Mouse (Mus musculus) megakaryocyte progenitor cell, adult 5-6 weeks (primary cell): ENCODE data around the gene Igsf21. TPM values are rescaled to one million over a fixed set of nuclear protein-coding genes. Genes with fewer than 3 reads are reported as not detected.

Source experiments
- ATAC-seq: replicated peaks from 2 replicates; pipeline ENCODE4 v1.8.0; 2016; ENCODE audit warnings: mild to moderate bottlenecking, moderate TSS enrichment, inconsistent platforms; ENCODE audit not compliant: poor library complexity
- total RNA-seq, 2 experiments: library from RNA; stranded (forward) in 1 of 2; stranded (reverse) in 1 of 2; fragments of 157-497, 149-512 nt in 1 of 2; fragments of 200-1000 nt in 1 of 2; gene quantifications; 2 replicates each; pipeline versions ENCODE4 v1.2.3 to v1.2.4; 2015 to 2017

Gene Igsf21
- total RNA-seq, 2 experiments from 2014 or later, result not detected

DNA sequence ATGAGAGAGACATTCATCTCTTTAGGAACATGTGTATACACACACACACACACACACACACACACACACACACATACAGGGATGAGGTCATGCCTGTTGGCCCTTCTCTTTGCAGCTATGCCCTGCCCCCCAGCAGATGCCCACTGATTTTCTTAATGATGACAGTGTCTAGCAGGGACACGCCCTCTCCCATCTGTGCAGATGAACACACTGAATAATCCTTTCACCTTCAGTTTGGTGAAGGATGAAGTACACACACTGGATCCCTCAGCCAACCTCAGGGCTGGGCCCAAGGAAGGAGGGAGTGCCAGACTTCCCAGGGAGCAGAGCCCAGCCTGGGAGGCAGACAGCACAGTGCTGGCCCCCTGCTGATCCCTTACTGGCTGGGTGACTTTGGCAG is 4.3 kb downstream of the Igsf21 start:
- no peak for ATAC-seq

DNA sequence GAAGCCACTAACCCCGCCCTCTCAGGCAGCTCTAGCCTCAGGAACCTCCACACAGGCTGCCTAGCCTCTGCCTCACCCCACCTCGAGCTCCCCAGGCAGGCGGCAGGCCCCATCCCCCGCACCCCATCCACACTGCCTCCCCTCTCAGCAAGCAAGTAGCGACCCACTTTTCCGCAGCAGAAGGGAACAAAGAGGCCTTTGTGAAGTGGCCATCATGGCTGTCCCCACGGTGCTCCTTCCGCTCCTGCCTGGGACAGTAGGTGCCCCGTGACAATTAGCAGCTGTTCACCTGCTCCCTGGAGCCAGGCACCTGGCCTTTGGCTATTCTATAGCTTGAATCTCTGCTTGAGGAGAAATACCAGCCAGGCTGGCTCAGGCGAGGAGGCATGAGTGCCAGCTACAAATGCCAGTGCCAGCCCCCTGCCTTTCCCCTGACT is 9.3 kb downstream of the Igsf21 start:
- no peak for ATAC-seq

DNA sequence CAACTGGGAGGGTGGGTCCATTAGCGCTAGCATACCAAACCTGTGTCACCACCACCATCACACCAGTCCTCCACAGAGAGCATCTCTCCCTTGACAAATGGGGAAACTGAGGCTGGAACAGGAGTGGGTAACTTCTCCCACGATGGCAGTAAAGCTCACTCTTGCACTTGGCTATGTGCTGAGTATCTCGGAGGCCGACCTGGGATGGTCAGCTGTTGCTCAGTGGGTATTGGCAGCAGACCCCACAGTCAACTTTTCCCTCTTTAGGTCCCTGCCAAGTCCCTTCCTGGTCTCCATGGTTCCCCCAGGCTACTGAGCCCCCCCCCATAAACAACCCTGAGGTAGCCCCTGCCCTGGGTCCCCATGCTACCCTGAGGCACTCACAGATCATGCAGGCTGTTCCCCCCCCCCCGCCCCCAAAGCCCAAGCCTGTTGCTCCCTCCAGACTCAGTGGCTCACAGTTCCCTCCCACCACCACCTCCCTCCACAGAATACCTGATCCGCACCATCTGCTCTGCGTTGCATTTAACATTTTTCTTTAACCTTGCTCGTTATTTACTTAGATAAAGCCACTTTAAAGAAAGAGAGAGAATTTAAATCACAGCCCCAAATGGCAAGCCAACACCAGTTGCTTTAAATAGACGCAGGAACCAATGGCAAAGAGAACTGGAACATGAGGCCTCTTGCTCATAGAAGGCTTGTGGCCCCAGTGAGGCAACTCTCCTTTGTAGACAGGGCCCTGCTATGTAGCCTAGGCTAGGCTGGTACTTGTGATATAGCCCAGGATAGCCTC is 11.0 kb downstream of the Igsf21 start:
- no peak for ATAC-seq

DNA sequence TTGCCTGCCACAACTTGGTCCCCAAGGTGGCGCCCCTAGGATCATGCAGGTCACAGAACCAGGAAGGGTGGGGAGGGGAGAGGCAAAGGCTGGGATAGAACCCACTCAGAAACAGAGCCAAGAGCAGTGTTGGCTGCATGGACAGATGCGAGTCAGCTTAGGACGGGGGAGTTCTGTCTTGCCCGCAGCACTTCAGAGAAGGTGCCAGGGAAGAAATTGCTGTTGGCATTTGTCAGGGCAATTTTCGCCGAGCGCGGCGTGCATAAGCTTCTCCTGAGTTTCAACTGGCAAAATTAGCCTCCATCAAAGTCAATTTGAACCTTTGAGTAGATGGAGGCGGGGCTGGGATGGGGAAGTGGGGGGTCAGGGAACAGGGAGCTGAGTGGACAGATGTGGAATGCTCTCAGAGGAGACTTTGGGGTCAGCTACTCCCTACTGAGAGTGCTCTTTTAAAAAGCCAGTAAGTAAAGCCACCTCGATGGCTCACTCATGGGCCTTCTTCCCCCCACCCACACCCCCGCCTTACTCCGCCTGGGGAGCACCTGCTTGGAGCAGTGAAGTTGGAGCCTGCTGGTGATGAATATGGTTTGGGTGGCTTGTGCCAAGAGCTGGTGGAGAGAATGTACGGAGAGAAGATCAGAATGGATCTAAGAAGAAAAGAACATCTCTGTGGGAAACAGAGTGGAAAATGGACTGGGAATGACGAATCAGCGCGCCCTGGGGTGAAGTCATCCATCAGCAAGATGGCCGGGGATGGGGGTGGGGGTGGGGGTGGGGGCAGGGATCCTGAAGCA is 12.0 kb downstream of the Igsf21 start:
- ATAC-seq, result no peak

DNA sequence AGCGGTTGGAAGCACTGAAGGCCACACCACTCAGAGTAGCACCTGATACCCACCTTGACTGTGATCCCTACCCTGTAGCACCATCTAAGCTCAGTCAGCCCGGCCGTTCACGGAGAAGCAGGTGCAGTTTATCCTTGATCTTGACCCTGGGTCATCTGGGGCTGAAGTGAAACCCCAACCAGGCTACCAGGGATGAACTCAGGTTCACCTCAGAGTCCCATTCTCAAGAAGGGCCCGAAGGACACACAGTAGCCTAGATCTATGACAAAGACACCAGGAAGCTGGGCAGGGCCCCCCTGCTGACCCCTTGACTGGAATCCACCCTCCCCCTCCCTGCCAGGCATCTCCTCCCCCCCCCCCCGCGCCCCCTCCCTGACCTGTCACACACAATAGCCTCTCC is 18.7 kb downstream of the Igsf21 start:
- no peak for ATAC-seq

DNA sequence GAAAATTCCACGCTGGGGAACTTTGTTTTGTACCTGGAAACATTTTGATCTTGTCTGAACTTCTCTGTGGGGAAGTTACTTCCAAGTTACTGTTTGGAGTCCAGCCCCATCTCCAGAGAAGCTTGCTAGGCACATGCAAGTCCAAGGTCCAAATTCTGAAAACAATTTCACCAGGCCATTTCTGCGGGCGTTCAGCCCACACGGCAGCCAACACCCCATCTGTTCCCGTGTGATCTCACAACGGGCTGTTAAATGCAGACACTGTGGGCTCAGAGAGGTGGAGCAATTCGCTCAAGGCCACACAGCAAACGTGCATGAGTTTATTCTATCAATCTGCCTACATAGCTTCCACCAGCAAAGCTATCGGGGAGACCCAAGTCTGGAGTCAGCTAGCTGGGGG is 21.4 kb downstream of the Igsf21 start:
- ATAC-seq, result no peak

DNA sequence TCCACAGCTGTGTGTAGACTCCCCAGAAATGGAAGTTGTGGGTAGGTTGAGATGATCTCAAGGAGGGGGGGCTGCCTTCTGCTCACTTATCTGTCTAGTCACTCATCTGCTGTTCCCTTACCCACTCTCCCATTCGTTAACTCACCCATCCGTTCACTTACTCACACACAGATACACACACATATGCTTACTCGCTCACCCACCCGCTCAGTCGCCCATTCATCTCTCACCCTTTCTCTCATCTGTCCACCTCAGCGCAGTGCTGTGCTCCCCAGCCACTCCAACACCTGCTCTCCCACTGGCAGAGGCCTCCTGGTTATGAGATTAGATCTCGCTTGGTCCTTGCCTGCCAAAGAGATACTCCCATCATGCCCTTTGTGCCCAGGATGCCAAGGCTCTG is 22.1 kb downstream of the Igsf21 start:
- no peak for ATAC-seq

DNA sequence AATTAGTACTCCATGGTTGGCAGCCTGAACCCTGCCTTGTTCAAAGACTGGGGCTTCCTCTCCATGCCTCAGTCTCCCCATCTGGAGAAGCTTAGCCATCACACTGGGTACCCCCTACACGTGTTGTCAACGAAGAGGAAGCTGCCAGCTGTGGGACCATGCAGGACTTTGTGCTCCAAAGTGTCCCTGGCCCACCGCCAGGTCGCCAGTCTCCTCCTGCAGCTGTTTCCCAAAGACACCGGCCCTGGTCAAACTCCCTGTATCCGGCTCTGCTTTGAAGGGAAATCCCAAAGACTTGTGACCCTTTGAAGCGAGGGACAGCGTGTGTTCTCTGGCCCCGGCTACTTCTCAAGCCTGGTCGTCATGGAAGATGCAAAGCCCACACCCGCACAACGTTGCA is 23.5 kb downstream of the Igsf21 start:
- no peak for ATAC-seq

DNA sequence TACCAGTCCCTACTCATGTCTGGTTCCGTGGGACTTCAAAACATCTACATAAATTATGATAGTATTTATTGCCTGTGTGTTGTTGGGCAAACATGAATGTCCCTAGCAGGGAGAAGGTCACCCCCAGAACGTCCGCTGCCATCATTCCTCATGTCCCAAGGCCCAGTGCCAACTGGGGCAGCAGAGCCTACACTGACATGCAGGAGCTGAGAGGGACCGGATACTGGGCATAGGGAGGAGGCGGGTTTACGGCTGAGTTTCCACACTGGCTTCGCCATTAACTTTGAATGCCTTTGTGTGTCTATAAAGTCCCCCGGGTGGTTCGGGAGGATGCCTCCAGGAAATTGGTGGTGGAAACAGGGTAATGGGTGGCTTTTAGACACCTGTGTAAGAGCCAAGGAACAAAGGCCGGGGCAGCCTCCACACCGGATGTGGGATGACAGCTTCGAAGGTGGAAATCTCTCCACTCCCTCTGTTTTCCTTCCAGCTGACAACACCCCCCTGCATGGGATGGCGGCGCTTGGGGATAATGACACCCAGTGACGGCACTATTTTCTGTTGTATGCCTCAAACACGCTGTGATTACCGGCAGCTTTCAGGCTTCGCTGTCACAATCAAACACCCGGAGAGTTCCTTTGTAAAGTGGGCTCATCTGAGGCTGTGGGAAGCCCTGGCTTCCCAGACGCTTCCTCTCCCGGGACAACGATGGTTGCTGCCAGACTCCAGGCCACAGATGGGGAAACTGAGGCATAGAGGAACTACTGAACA is 26.1 kb downstream of the Igsf21 start:
- ATAC-seq, result no peak

DNA sequence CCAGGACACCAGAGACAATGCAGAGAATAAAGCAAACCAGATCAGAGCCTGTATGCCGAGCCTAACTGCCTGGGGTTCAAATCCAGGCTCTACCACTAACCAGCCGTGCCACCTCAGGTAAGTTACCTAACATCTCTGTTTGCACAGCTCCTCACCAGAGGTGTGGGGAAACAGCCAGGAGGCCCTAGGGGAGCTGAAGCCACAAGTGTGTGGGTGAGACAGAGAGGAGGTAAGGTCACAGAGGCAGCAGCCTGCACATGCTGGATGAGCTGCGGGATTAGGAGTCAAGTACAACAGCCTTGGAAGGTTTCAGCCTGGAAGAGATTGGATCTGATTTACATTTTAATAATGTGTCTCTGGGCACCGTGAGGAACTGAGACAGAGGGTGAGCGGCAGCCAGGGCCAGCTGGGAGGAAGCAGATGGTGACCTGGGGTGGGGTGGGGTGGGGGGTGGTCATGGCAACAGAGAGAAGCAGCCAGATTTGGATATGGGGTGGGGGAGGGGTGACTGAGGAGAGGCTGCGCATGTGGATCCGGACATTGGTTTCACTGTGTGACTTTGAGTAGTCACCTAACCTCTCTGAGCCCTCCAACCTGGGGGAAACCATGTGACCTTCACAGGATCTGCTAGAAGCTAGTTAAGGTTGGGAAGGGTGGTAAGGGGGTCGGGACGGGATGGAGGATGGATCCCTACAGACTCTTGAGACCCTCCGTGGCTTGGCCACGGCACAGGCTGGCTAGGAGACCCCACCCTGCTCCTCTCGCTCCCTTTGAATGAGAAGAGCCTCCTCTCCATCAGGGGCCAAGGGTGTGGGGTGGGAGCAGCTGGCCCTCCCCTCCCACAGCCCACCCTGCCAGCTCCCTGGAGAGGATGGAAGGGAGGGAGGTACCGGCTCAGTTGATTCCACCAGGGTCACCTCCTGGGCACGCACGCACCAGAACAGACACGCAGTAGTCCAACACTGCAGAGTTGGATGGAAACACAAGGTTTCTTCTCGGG is 27.4 kb downstream of the Igsf21 start:
- ATAC-seq, result no peak

DNA sequence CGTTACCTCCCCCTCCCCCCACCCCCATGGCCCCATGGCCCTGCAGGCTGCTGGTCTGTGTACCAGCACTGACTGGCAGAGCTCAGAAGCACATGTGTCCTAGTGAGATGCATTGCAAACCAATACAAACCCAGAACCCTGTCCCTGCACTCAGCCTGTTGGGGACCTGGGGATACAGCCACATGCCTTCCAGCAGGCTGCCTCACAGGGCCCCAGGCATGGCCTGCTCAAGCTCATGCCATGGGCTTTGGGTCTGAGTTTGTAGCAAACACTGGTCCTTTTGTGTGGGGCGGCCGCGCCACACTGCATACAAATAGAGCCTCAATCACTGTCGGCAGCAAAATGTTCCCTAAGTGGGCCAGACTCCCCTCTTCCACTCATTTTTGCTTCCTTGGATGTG is 28.2 kb downstream of the Igsf21 start:
- ATAC-seq, result no peak

DNA sequence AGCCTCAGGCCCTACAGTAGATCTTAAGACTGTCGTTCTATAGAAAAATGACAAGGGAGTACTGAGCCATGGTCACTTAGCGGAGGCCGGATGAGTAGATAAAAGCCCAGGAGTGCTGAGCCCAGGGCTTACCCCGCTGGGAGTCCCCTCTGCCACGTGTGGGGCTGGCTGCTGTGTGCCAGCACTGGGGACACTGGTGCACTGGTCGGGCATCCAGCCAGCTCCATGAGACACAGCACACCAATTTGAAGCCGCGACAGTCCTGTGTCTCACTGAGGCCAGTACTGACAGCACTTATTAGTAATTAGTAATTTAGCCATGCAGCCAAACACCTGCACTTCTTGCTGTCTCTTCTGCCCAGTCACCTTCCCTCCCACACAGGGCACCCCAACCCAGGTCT is 28.6 kb downstream of the Igsf21 start:
- no peak for ATAC-seq

DNA sequence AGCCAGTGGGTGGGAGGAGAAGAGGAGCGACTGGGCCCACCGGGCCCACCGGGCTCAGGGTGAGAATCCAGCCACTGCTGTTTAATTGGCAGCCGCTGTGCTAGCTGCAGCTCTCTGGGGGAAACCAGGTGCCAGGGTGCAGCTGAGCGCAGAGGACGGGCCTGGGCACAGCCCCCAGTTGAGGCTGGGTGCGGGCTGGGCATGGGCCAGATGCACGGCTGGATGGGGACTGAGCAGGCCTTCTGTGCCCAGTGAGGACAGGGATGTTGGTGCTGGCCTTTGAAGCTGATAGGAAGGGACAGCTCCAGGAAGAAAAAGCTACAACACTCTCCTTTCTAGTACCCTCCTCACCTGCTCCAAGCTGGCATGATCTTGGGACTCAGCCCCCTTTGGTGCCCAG is 30.5 kb downstream of the Igsf21 start:
- no peak for ATAC-seq

DNA sequence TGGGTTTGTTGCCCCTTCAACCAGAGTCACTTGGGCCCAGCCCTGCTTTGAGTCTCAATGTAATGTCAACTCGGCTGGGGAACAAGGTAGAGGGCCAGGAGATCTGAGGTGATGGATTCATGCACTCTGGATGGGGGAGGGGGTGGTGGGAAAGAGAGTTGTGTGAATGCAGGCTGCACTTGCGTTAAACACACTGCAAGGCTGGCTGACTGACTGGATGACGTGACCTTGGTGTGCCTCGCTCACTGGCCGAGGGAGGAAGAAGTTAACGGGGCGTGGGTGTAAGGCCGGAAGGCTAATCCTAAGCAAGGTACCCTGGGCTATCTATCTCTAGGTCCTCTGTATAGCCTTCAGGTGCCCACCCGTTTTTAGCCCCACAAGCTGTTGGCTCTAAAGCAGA is 31.4 kb downstream of the Igsf21 start:
- no peak for ATAC-seq

DNA sequence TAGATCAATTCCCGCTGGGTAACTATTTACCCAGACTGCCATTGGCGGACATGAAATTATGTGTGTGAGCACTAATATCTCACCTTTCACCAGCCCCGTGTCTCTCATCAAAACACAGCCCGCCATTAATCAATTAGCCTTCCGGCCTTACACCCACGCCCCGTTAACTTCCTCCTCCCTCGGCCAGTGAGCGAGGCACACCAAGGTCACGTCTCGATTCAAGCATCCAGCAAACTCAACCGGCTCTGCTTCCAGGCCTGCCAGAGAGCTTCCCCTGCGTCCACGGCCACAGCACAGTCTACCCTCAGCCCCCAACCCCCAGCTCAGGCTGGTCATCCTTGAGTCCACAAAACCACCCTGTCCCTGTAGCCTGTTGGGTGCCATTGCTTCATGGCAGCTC is 32.2 kb downstream of the Igsf21 start:
- no peak for ATAC-seq

DNA sequence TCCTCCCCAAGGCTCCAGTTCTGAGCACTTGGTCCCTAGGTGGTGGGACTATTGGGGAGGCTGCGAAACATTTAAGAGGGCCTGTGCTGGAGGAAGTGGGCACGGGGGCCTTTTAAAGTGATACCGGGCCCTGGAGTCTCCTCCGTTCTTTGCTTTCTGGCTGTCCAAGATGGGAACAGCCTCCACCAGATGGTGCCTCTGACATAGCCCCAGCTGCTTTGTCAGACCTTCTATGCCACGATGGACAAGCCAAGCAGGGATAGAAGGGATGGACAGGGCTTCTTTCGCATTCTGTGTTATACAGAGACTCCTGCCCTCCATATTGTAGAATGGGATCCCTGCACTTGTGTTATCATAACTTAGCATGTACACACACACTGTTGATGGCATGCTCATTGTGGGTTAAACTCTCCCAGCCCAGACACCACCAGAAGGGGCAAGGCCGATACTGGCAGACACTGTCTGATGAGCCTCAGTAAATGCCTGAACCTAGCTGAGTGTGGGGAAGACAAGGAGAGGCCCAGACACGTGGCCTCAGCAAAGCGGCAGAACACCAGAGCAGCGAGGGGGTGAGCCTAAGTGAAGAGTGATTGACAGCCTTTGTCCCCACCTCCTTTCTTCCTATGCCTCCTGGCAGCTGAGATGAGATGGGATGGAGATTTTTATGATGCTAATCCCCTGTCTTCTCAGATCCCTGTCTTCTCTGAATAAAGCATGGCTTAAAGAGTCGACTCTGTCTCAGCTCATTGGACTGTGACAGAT is 36.3 kb downstream of the Igsf21 start:
- no peak for ATAC-seq

DNA sequence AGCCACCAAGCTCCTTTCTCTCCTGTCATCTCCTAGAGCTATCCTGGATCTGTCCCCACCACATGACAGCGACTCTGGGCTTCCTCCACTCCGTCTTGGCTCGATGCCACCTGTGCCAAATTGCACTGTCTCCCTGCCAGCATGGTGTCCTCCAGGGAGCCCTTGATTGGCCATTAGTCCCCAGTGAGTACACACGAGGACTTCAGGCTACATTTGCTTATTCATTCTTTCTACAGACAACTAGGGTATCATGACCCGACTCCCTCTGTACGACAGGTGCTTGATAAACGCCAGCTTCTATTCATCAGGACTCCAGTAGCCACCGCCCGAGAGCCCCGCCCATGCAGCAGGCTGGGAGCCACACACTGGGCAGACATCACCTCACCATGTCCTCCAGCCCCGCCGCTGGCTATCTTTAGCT is 40.8 kb downstream of the Igsf21 start:
- no peak for ATAC-seq

DNA sequence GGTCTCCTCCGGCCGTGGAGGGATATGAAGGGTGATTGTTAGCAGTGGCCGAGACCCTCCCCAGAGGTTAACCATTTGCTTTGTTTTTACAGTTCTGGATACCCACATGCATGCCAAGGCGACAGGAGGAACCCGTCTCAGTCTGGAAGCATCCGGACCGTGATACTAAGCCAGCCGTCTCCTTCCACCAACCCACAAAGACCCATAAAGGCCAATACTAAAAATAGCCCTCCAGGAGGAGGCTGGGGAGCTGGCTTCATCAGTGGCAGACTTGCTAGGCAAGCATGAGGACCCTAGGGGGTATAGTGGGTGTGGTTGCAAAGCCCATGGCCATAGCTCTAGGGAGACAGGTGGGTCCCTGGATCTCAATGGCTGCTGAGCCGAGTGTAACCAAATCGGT is 41.8 kb downstream of the Igsf21 start:
- ATAC-seq, result no peak

DNA sequence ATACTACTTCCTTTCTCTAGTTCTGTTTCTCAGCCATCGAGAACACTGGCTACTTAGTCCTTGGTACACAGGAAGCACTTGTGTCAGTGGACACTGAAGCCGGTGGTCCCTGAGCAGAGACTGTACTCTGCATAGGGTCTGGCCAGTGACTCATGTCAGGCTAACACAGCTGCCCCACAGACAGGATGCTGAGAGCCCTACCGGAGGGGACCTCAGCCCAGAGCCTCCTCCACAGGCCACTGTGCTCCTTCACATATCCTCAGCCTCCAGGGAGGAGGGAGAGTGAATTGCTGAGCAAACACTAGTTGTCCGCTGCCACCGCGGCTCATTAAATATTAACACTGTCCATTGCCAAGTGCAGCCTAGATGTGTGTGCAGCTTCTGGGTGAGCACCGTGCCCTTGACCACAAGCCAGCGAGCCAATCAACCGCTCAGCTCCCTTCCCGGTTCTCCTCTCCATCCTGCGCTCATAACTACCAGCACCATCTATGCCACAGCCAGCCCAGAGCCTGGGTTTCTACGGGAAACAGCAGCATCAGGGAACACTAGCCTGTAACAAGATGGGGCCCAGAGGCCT is 42.8 kb downstream of the Igsf21 start:
- no peak for ATAC-seq
